ENCODE assay signal across 15 mouse cellular contexts in genomic region chr4:8956312-8957022, GRCm38 (mm10).
DNase-seq lines count a peak whose midpoint lies in the region; ATAC-seq and TF ChIP-seq lines count a peak whose summit lies in the region.
"Had no signal": no experiment of that assay in that cellular context is flagged by ENCODE, and none has a peak within 500 bp of the region (broad histone marks: within the 10 kb centered on the region; RNA-seq: fewer than 3 reads in every experiment).

No protein-coding gene starts in this region.

- peak; percentile 64 for DNase-seq in ZHBTc4 (ENCODE audit: low read depth, low spot score)
- DNase-seq in forebrain, embryonic 11.5 days (ENCODE audit: low spot score) = no peak
- no peak for DNase-seq in midbrain, postnatal 0 days (ENCODE audit: low spot score)
- no peak for DNase-seq in kidney, postnatal 25 days
- no peak for DNase-seq in cerebellum, adult 11 months
- no peak for DNase-seq in left cerebral cortex, postnatal 36 days (ENCODE audit: low spot score in 2 of 2)
- DNase-seq: cerebellum, adult 9-11 months; gastrocnemius, adult 2 months; kidney, postnatal 10 days had no signal

- WGBS in forebrain, embryonic 11.5 days = 60% methylated on average over 9 of the region's 9 CpGs
- WGBS in hindbrain, embryonic 15.5 days = 33% methylated on average over 9 of the region's 9 CpGs
- WGBS in midbrain, postnatal 0 days = 41% methylated on average over 9 of the region's 9 CpGs

- no peaks in the 10 kb centered on the region for H3K27me3 ChIP-seq in forebrain, embryonic 11.5 days (ENCODE audit: control insufficient read depth, insufficient read depth, low read length)
- H3K27me3 ChIP-seq in hindbrain, embryonic 15.5 days = no peaks in the 10 kb centered on the region
- no peaks in the 10 kb centered on the region for H3K27me3 ChIP-seq in midbrain, postnatal 0 days (ENCODE audit: insufficient read depth, low read length)
- H3K27me3 ChIP-seq: CH12.LX; heart, embryonic 13.5 days; stomach, embryonic 15.5 days had no signal

- peak overlapping the region; percentile 50; the same call in 1 of the 2 replicates for H3K27ac ChIP-seq in forebrain, embryonic 11.5 days (ENCODE audit: low read depth, low read length)
- H3K27ac ChIP-seq in hindbrain, embryonic 15.5 days (replicated peaks) = no peak overlapping the region
- no peak overlapping the region for H3K27ac ChIP-seq in midbrain, postnatal 0 days (ENCODE audit: low read depth, low read length)
- H3K27ac ChIP-seq: heart, embryonic 13.5 days; liver, embryonic 14.5 days; stomach, embryonic 15.5 days had no signal

- no peak for TF ChIP-seq CTCF in midbrain, postnatal 0 days (IDR thresholded peaks at IDR 0.05)

- no peaks in the 10 kb centered on the region for H3K9me3 ChIP-seq in forebrain, embryonic 11.5 days (ENCODE audit: control insufficient read depth, low read length)
- H3K9me3 ChIP-seq in hindbrain, embryonic 15.5 days = no peaks in the 10 kb centered on the region
- H3K9me3 ChIP-seq in midbrain, postnatal 0 days (ENCODE audit: low read length) = no peaks in the 10 kb centered on the region
- H3K9me3 ChIP-seq: heart, embryonic 13.5 days; stomach, embryonic 15.5 days had no signal

- peaks cover 17% of the 10 kb centered on the region for H3K4me1 ChIP-seq in forebrain, embryonic 11.5 days (replicated peaks; ENCODE audit: control insufficient read depth, insufficient read depth, low read length)
- peaks cover 28% of the 10 kb centered on the region for H3K4me1 ChIP-seq in hindbrain, embryonic 15.5 days (replicated peaks)
- H3K4me1 ChIP-seq in midbrain, postnatal 0 days (ENCODE audit: insufficient read depth, low read length) = no peaks in the 10 kb centered on the region; the same call in 1 of the 2 replicates

- no peak overlapping the region for H3K9ac ChIP-seq in forebrain, embryonic 11.5 days (ENCODE audit: low read length)
- no peak overlapping the region for H3K9ac ChIP-seq in hindbrain, embryonic 15.5 days
- H3K9ac ChIP-seq in midbrain, postnatal 0 days (replicated peaks; ENCODE audit: low read length, poor library complexity, severe bottlenecking) = no peak overlapping the region
- H3K9ac ChIP-seq: heart, embryonic 13.5 days; liver, embryonic 14.5 days; stomach, embryonic 15.5 days had no signal

- ATAC-seq in forebrain, embryonic 11.5 days (replicated peaks; ENCODE audit: low FRiP score) = peak; percentile 47; the same call in 1 of the 2 replicates
- ATAC-seq in hindbrain, embryonic 15.5 days (ENCODE audit: low FRiP score, low read depth) = peak; percentile 24; the same call in 1 of the 2 replicates
- peak; percentile 28; the same call in 1 of the 2 replicates for ATAC-seq in midbrain, postnatal 0 days (ENCODE audit: low FRiP score)
- ATAC-seq: inflammation-experienced regulatory T-cells, adult 6 months had no signal

- no peak overlapping the region for H3K4me2 ChIP-seq in forebrain, embryonic 11.5 days (ENCODE audit: low read depth, low read length, severe bottlenecking)
- no peak overlapping the region for H3K4me2 ChIP-seq in hindbrain, embryonic 15.5 days
- H3K4me2 ChIP-seq in midbrain, postnatal 0 days (ENCODE audit: low read depth, low read length, poor library complexity, severe bottlenecking) = no peak overlapping the region
- H3K4me2 ChIP-seq: heart, embryonic 13.5 days; stomach, embryonic 15.5 days had no signal

- intact Hi-C loops in left cerebral cortex, postnatal 36 days (cut with DNase I) = no loop called here

- H3K4me3 ChIP-seq in forebrain, embryonic 11.5 days (ENCODE audit: low read depth, low read length) = no peak overlapping the region
- H3K4me3 ChIP-seq in hindbrain, embryonic 15.5 days = no peak overlapping the region
- no peak overlapping the region for H3K4me3 ChIP-seq in midbrain, postnatal 0 days (ENCODE audit: low read depth, low read length)
- H3K4me3 ChIP-seq: gastrocnemius, adult 2 months; heart, embryonic 13.5 days; stomach, embryonic 15.5 days had no signal

- H3K36me3 ChIP-seq in forebrain, embryonic 11.5 days (ENCODE audit: control insufficient read depth, insufficient read depth, low read length) = no peaks in the 10 kb centered on the region
- H3K36me3 ChIP-seq in hindbrain, embryonic 15.5 days = no peaks in the 10 kb centered on the region
- H3K36me3 ChIP-seq in midbrain, postnatal 0 days (ENCODE audit: insufficient read depth, low read length) = no peaks in the 10 kb centered on the region
- H3K36me3 ChIP-seq: heart, embryonic 13.5 days; stomach, embryonic 15.5 days had no signal
